Mouse (Mus musculus) spleen, adult 2 months (tissue): Measurements from ENCODE around the gene Ppm1j.

ENCODE experiments used
- CTCF ChIP-seq: fragments of 200-500 bp; IDR thresholded peaks from 2 replicates; pipeline ENCODE4 v1.5.1; 2011; ENCODE audit warnings: mild to moderate bottlenecking, inconsistent platforms; ENCODE audit not compliant: insufficient read depth, insufficient read length, insufficient replicate concordance; ENCODE audit errors: extremely low read depth
- POLR2A ChIP-seq: fragments of 200-500 bp; IDR thresholded peaks from 2 replicates; pipeline ENCODE4 v1.6.1; 2011; ENCODE audit warnings: low read depth, low read length, inconsistent platforms

DNA sequence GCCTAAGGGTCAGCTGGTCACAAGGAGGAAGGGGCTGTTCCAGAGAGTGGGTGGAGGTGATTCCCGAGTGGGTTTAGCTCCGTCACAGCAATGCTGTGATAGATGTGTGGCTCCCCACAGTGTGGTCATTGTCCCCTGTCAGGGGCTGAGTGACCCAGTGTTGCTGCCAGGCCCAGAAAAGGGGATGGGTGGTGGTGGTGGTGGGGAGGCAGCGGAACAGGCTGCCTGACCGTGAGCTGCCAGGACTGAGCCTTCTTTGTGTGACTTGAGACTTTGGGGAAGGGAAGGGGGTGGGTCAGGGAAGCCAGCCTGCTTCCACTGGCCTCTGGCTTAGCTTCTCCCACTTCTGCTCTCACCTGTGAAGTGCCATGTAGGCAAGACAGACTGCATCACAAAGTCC lies 10.2 kb downstream of the Ppm1j start:
- TF ChIP-seq CTCF: no peak
- TF ChIP-seq POLR2A: no peak
